Mouse (Mus musculus): ENCODE data around the gene Cel. TPM values are rescaled to one million over a fixed set of nuclear protein-coding genes. Genes with fewer than 3 reads are reported as not detected.

Gene Cel
- 0.12 and 3.3 TPM in 2 replicates for polyA plus RNA-seq (2012; rRNA removed)

DNA sequence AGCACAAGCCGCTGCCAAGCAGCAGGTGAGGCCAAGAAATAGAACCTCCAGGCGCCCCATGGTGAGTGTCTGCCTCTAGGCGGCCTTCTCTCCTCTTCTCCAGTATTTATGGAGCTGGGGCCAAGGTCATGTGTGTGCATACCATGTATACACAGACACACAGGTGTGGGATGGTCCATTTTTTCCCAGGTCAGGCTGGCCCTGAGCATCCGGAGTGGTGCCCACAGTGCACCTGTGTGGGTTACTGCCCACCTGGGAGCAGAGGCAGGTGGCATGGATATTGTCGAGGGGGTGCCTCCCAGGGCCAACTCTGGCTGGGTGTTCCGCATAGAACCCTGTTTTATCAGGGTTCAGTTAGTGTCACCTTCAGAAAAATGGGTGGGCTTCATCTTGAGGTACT is at the start of gene Cel:
Cel (minus strand) TSS at position 101 of the 400 bp plus-strand sequence.
- Histone ChIP-seq H3K4me1 (ENCODE audit: control insufficient read depth, insufficient read depth, low read length) (no peaks in the 10 kb centered on the region; the same call in 1 of the 2 replicates), H3K4me3 (replicated peaks; ENCODE audit: extremely low read depth, low read depth, low read length) (no peak within 1 kb of the TSS)
- WGBS, result 78% methylated on average over 6 of the region's 6 CpGs
- no peak for TF ChIP-seq POLR2A (IDR thresholded peaks at IDR 0.05; ENCODE audit: borderline replicate concordance, extremely low read depth, low read depth, low read length)
- TF ChIP-seq CTCF (IDR thresholded peaks at IDR 0.05; ENCODE audit: insufficient read depth, low read length), result no peak
- DNase-seq, result no peak

DNA sequence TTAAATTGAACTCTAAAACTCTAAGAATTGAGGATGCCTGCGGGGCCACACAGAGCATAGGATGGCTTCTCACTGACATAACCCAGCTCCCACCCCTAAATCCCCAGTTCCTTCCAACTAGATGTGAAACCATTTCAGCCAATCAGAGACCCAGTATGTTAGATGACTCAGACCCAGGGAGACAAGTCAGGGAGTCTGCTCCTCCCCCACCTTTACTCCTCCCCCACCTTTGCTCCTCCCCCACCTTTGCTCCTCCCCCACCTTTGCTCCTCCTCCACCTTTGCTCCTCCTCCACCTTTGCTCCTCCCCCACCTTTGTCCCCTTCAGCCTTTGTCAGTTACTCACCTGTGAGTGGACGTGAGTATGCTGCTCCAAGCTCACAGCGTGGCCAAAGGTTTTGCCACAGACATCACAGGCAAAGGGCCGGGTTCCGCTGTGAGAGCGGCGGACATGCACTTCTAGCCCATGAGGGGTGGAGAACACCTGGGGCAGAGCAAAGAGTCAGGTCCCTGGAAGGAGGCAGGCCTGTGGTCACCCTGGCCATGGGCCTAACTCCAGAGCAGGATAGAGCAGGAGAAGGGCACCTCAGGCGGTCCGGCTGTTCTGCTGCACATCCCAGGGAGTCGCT is 49.3 kb upstream of the Cel start:
- TF ChIP-seq CTCF (IDR thresholded peaks at IDR 0.05; ENCODE audit: insufficient read depth, low read length) (no peak), POLR2A (IDR thresholded peaks at IDR 0.05; ENCODE audit: borderline replicate concordance, extremely low read depth, low read depth, low read length) (no peak)
- WGBS, result 77% methylated on average over 10 of the region's 10 CpGs
- Histone ChIP-seq H3K4me3 (replicated peaks; ENCODE audit: extremely low read depth, low read depth, low read length) (no peak overlapping the region), H3K4me1 (ENCODE audit: control insufficient read depth, insufficient read depth, low read length) (no peaks in the 10 kb centered on the region)
- no peak for DNase-seq

DNA sequence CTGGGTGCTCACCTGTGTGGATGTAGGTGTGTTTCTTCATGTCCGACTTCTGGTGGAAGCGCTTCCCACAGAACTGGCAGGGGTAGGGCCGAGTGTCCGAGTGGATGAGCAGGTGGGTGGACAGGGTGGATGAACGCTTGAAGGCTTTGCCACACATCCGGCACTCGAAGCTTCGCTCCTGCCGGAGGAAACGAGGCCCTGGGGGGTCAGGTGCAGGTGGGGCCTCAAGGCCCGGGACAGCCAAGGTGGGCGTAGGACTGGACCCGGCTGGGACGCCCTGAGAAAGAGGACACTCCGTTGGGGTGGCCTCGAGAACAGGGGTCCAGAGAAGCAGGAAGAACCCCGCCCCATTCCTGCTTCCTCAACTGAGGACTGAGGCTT is 48.2 kb upstream of the Cel start:
- Histone ChIP-seq H3K4me1 (ENCODE audit: control insufficient read depth, insufficient read depth, low read length) (no peaks in the 10 kb centered on the region), H3K4me3 (replicated peaks; ENCODE audit: extremely low read depth, low read depth, low read length) (no peak overlapping the region)
- no peak for DNase-seq
- WGBS, result 71% methylated on average over 17 of the region's 17 CpGs
- TF ChIP-seq CTCF (IDR thresholded peaks at IDR 0.05; ENCODE audit: insufficient read depth, low read length) (no peak), POLR2A (IDR thresholded peaks at IDR 0.05; ENCODE audit: borderline replicate concordance, extremely low read depth, low read depth, low read length) (no peak)

DNA sequence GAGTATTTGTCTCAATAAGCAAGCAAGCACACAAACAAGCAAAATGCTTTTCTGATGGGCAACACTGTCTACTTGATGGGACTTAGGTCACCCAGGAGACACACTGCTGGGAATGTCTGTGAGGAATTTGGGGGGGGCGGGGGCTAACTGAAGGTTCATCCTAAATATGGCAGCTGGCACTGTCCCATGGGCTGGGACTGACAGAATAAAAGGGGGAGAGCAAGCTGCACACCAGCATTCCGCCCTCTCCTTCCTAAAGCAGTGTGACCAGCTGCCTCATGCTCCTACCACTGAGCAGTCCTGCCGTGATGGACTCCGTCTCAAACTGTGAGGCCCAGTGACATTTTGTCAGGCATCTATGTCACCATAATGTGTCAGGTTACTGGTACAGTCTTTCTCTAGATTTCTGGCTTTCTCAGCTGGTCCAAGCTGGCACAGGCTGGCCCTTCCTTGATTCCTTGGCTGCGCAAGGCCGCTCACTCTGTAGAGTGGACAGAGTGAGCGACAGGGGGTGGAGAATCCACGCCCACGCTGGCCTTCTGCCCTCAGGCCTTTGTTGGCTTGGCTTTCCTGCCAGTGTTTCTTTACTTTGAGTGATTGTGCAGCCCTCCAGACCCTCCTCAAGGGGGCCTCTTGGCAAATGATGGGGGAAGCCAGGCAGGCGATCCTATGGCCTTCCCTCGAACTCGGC is 47.7 kb upstream of the Cel start:
- TF ChIP-seq POLR2A (IDR thresholded peaks at IDR 0.05; ENCODE audit: borderline replicate concordance, extremely low read depth, low read depth, low read length) (no peak), CTCF (IDR thresholded peaks at IDR 0.05; ENCODE audit: insufficient read depth, low read length) (no peak)
- 78% methylated on average over 12 of the region's 12 CpGs for WGBS
- Histone ChIP-seq H3K4me1 (ENCODE audit: control insufficient read depth, insufficient read depth, low read length) (no peaks in the 10 kb centered on the region), H3K4me3 (replicated peaks; ENCODE audit: extremely low read depth, low read depth, low read length) (no peak overlapping the region)
- no peak for DNase-seq

DNA sequence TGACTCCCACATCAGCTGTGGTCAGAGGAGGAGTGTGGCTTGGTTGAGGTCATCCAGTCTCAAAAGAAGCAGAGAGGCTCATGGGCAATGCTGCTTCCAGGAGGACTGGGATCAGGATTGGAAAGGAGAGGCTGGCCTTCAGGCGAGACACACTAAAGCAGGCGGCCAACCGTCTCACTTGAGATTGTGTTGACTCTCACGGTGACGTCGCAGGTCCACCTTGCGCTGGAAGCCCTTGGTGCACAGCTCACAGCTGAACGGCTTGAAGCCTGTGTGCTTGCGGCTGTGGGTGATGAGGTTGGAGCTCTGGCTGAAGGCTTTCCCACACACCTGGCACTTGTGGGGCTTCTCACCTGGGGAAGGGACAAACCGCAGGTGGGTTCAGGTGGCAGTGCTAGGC is 46.6 kb upstream of the Cel start:
- Histone ChIP-seq H3K4me1 (ENCODE audit: control insufficient read depth, insufficient read depth, low read length) (no peaks in the 10 kb centered on the region), H3K4me3 (replicated peaks; ENCODE audit: extremely low read depth, low read depth, low read length) (no peak overlapping the region)
- TF ChIP-seq CTCF (IDR thresholded peaks at IDR 0.05; ENCODE audit: insufficient read depth, low read length) (no peak), POLR2A (IDR thresholded peaks at IDR 0.05; ENCODE audit: borderline replicate concordance, extremely low read depth, low read depth, low read length) (no peak)
- DNase-seq, result no peak
- WGBS, result 80% methylated on average over 10 of the region's 10 CpGs

DNA sequence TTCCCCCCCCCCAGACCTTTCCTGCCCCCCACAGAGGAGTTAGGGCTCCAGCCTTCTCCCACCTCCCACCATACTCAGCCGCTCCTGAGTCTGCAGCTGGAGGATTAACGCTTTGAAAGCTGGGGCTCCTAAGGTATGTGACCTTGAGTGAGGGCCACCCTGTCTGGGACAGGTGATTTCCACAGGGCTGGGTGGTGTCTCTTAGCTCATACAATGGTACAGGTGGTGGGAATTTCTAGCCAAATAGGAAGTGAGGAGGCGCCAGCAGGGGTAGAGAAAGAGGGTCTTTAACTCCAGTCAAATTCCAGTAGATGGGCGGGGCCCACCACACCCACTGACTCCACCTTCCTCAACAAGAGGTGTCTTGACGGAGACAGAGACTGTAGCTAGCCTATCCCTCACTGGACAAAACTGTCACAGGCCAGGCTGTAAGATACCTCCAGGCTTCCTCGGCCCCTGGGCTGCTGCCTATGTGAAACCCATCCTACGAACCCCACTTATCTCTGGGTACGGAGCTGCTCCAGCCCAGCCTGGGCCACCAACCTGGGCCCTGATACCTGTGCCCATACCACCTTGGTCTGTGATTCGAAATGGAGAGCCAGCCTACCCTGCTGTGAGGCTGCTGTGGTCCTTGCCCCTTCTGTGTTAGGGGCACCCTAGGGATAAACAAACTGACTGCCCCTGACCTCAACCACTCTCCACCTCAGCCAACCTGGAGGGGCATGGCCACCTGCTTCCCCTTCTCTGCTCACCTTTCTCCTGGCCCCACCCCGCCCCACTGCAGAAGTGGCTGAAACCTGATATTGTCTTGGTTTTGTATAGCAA is 44.4 kb upstream of the Cel start:
- 44% methylated on average over 10 of the region's 10 CpGs for WGBS
- TF ChIP-seq POLR2A (IDR thresholded peaks at IDR 0.05; ENCODE audit: borderline replicate concordance, extremely low read depth, low read depth, low read length) (no peak), CTCF (IDR thresholded peaks at IDR 0.05; ENCODE audit: insufficient read depth, low read length) (no peak)
- Histone ChIP-seq H3K4me3 (replicated peaks; ENCODE audit: extremely low read depth, low read depth, low read length) (no peak overlapping the region), H3K4me1 (ENCODE audit: control insufficient read depth, insufficient read depth, low read length) (no peaks in the 10 kb centered on the region)
- DNase-seq, result no peak

DNA sequence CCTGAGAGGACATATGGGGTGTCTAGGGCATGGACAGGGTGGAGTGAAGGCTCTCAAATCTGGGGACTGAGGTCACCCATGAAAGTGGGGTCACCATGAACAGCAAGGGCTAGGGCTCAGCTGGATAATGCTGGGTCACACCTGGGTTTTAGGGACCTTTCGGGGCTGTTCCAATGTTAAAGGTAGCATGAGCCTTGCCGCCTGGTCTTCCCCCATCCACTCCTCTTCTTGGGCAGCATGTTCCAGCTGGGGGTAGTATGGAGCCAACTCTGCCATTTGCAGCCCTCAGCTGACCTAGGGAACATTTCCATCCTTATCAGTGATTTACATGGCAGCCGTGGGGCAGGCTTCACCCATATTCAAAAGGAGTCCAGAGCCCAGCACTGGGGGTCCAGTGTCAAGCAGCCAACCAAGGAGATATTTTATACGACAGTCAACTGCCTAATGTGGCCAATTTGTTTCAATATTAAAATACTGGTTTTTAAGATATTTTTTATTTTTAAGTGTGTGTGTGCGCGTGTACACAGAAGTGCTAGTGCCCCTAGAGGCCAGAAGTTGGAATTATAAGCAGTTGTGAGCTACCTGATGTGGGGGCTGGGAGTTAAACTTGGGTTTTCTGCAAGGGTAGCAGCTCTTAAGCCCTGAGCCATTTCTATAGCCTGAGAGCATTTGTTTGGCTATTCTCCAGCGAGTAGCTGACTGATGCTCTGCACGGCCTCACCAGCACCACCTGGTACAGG is 43.6 kb upstream of the Cel start:
- Histone ChIP-seq H3K4me1 (ENCODE audit: control insufficient read depth, insufficient read depth, low read length) (no peaks in the 10 kb centered on the region), H3K4me3 (replicated peaks; ENCODE audit: extremely low read depth, low read depth, low read length) (no peak overlapping the region)
- WGBS, result 61% methylated on average over 8 of the region's 8 CpGs
- DNase-seq, result no peak
- no peak for TF ChIP-seq POLR2A (IDR thresholded peaks at IDR 0.05; ENCODE audit: borderline replicate concordance, extremely low read depth, low read depth, low read length)
- TF ChIP-seq CTCF (IDR thresholded peaks at IDR 0.05; ENCODE audit: insufficient read depth, low read length), result no peak

DNA sequence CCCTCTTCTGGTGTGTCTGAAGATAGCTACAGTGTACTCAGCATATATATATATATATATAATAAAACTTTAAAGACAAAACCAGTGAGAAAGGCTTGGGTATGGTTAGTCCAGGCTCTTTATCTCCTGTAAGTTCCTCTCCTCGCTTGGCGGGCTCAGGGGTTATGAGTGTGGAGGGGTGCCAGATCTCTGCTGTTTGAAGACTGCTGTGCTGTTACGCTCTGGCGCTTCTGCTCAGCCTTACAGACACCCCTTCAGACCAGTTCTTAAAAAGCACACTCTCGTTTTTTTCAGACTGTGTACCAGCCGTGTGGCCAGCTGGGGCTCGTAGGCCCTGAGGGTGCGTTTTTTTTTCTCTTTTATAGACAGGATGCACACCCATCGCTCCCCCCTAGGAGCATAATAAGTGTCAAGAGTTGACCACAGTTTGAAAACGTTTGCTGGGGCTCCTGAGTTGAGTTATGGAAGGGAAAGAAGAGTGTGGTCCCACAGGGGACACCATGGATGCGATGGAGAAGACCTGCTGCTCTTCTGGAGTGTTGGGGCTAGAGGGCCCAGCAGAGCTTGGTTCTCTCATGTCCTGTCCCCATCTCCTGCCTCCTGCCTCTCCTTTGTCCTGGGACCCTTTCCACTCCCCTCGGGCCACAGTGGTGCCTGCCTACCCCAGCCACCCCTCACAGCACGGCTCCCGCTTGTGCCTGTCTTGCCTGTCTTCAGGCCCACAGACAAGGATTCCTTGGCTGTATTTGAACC is 42.8 kb upstream of the Cel start:
- WGBS, result 61% methylated on average over 14 of the region's 14 CpGs
- no peaks in the 10 kb centered on the region for H3K4me1 ChIP-seq (ENCODE audit: control insufficient read depth, insufficient read depth, low read length)
- TF ChIP-seq CTCF (IDR thresholded peaks at IDR 0.05; ENCODE audit: insufficient read depth, low read length) (no peak), POLR2A (IDR thresholded peaks at IDR 0.05; ENCODE audit: borderline replicate concordance, extremely low read depth, low read depth, low read length) (no peak)
- H3K4me3 ChIP-seq (replicated peaks; ENCODE audit: extremely low read depth, low read depth, low read length), result no peak overlapping the region
- DNase-seq, result no peak
